ENCODE assay signal across 27 mouse cellular contexts in the genomic region with DNA sequence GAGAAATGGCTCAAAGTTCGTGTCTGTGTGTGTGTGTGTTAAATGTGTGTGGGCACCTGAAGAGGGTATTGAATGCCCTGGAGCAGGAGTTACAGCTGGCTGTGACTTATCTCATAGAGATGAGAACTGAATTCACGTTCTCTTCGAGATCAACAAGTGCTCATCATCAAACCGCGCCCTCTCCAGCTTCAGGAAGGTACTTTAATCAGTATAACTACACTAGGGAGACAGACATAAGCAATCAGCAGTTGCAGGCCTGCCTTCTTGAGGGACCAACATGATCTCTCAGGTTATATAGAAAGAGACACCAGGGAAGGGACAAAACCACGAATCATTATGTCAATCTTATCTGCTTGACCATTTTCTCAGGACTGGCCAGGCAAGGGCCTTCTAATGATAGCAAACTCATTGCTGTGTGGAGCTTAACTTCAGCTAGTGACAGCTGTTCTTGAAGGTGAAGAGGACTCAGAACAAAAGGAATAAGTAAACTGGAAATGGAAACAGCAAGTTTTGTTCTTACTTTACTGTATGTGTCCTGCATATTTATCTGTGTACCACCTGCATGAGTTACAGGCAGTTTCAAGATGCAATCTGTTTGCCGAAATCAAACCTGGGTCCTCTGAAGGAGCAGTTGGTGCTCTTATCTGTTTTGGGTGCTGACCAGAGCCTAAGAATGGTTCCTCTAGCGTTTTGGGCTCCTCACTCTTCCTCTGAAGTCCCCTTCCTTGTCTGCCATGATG. TPM values are rescaled to one million over a fixed set of nuclear protein-coding genes. Genes with fewer than 3 reads are reported as not detected.
DNase-seq lines count a peak whose midpoint lies in the region; ATAC-seq and TF ChIP-seq lines count a peak whose summit lies in the region.
"Had no signal": no experiment of that assay in that cellular context is flagged by ENCODE, and none has a peak within 500 bp of the region (broad histone marks: within the 10 kb centered on the region; RNA-seq: fewer than 3 reads in every experiment).

No protein-coding gene starts in this region.

- no peaks in the 10 kb centered on the region for H3K4me1 ChIP-seq in midbrain, embryonic 11.5 days (ENCODE audit: control insufficient read depth, insufficient read depth, low read length)
- no peaks in the 10 kb centered on the region for H3K4me1 ChIP-seq in midbrain, embryonic 16.5 days (ENCODE audit: control insufficient read depth, insufficient read depth, low read length)
- H3K4me1 ChIP-seq in lung, postnatal 0 days (ENCODE audit: insufficient read depth, low read depth, low read length), result no peaks in the 10 kb centered on the region
- H3K4me1 ChIP-seq: forebrain, embryonic 10.5 days; intestine, embryonic 15.5 days; limb, embryonic 10.5 days; liver, embryonic 15.5 days; neural tube, embryonic 13.5 days had no signal

- peak; percentile 41 for DNase-seq in midbrain, embryonic 11.5 days (ENCODE audit: low spot score, missing footprints)
- DNase-seq in CD4-positive helper T cell, adult 2 months (ENCODE audit: low read depth, low spot score), result peak; percentile 72
- peak; percentile 36 for DNase-seq in T-cell, adult 2 months (ENCODE audit: low spot score)
- peak; percentile 72 for DNase-seq in naive thymus-derived CD4-positive, alpha-beta T cell, adult 2 months (ENCODE audit: low read depth)
- no peak for DNase-seq in testis, postnatal 10 days (ENCODE audit: low spot score)
- DNase-seq in left cerebral cortex, postnatal 14 days (ENCODE audit: low spot score in 2 of 2), result no peak
- DNase-seq in lung, postnatal 0 days (ENCODE audit: low spot score), result no peak
- DNase-seq: adrenal gland, adult 2 months; cerebellum, adult 11 months; cerebellum, postnatal 10 days; gastrocnemius, postnatal 14 days; heart, adult 18-20 months; heart, postnatal 4 days; kidney, adult 8-10 months; kidney, postnatal 10 days; liver; midbrain, embryonic 14.5 days; retina, postnatal 1 day had no signal

- H3K9ac ChIP-seq in midbrain, embryonic 11.5 days (ENCODE audit: low read length), result no peak overlapping the region
- H3K9ac ChIP-seq in midbrain, embryonic 16.5 days (ENCODE audit: low read depth, low read length), result no peak overlapping the region
- H3K9ac ChIP-seq in lung, postnatal 0 days (replicated peaks; ENCODE audit: low read depth), result no peak overlapping the region
- H3K9ac ChIP-seq: hindbrain, embryonic 14.5 days; intestine, embryonic 15.5 days; liver, embryonic 15.5 days; neural tube, embryonic 13.5 days had no signal

- TF ChIP-seq EP300 in lung, postnatal 0 days (IDR thresholded peaks at IDR 0.05), result no peak

- intact Hi-C loops in left cerebral cortex, postnatal 14 days (cut with DNase I), result no loop called here

- H3K27ac ChIP-seq in midbrain, embryonic 11.5 days (ENCODE audit: low read depth, low read length), result no peak overlapping the region
- H3K27ac ChIP-seq in midbrain, embryonic 16.5 days (ENCODE audit: low read length), result no peak overlapping the region
- no peak overlapping the region for H3K27ac ChIP-seq in lung, postnatal 0 days (ENCODE audit: low read length)
- H3K27ac ChIP-seq: forebrain, embryonic 10.5 days; hindbrain, embryonic 14.5 days; intestine, embryonic 15.5 days; limb, embryonic 10.5 days; liver, embryonic 15.5 days; neural tube, embryonic 13.5 days; stomach, postnatal 0 days had no signal

- no peaks in the 10 kb centered on the region for H3K27me3 ChIP-seq in midbrain, embryonic 11.5 days (ENCODE audit: control insufficient read depth, insufficient read depth, low read length)
- H3K27me3 ChIP-seq in midbrain, embryonic 16.5 days (ENCODE audit: control insufficient read depth, insufficient read depth, low read depth, low read length), result no peaks in the 10 kb centered on the region
- no peaks in the 10 kb centered on the region for H3K27me3 ChIP-seq in lung, postnatal 0 days (replicated peaks; ENCODE audit: insufficient read depth, low read length)
- H3K27me3 ChIP-seq: intestine, embryonic 15.5 days; liver, embryonic 15.5 days; neural tube, embryonic 13.5 days had no signal

- no peak for TF ChIP-seq CTCF in lung, postnatal 0 days (IDR thresholded peaks at IDR 0.05)

- ATAC-seq in midbrain, embryonic 11.5 days (ENCODE audit: low FRiP score), result no peak
- ATAC-seq in midbrain, embryonic 16.5 days, result no peak
- no peak for ATAC-seq in lung, postnatal 0 days
- ATAC-seq: forebrain, embryonic 16.5 days; intestine, embryonic 15.5 days had no signal

- no peaks in the 10 kb centered on the region for H3K9me3 ChIP-seq in midbrain, embryonic 11.5 days (ENCODE audit: control insufficient read depth, low read length)
- no peaks in the 10 kb centered on the region for H3K9me3 ChIP-seq in midbrain, embryonic 16.5 days (replicated peaks; ENCODE audit: control insufficient read depth, low read length, poor library complexity, severe bottlenecking)
- no peaks in the 10 kb centered on the region for H3K9me3 ChIP-seq in lung, postnatal 0 days (ENCODE audit: low read length)
- H3K9me3 ChIP-seq: forebrain, embryonic 10.5 days; intestine, embryonic 15.5 days; limb, embryonic 10.5 days; liver, embryonic 15.5 days; neural tube, embryonic 13.5 days had no signal

- 77% methylated on average over 8 of the region's 8 CpGs for WGBS in midbrain, embryonic 11.5 days
- 85% methylated on average over 8 of the region's 8 CpGs for WGBS in midbrain, embryonic 16.5 days
- WGBS in lung, postnatal 0 days, result 62% methylated on average over 8 of the region's 8 CpGs

- H3K36me3 ChIP-seq in midbrain, embryonic 11.5 days (ENCODE audit: control insufficient read depth, insufficient read depth, low read length), result no peaks in the 10 kb centered on the region
- H3K36me3 ChIP-seq in midbrain, embryonic 16.5 days (ENCODE audit: control insufficient read depth, insufficient read depth, low read length), result no peaks in the 10 kb centered on the region
- no peaks in the 10 kb centered on the region for H3K36me3 ChIP-seq in lung, postnatal 0 days (ENCODE audit: insufficient read depth, low read length)
- H3K36me3 ChIP-seq: forebrain, embryonic 10.5 days; intestine, embryonic 15.5 days; limb, embryonic 10.5 days; liver, embryonic 15.5 days; neural tube, embryonic 13.5 days had no signal

- no peak overlapping the region for H3K4me2 ChIP-seq in midbrain, embryonic 11.5 days
- no peak overlapping the region for H3K4me2 ChIP-seq in midbrain, embryonic 16.5 days (ENCODE audit: low read length)
- H3K4me2 ChIP-seq in lung, postnatal 0 days (replicated peaks; ENCODE audit: low read depth, low read length), result no peak overlapping the region
- H3K4me2 ChIP-seq: hindbrain, embryonic 14.5 days; intestine, embryonic 15.5 days; liver, embryonic 15.5 days; neural tube, embryonic 13.5 days had no signal

- H3K4me3 ChIP-seq in midbrain, embryonic 11.5 days (ENCODE audit: low read depth, low read length), result no peak overlapping the region
- no peak overlapping the region for H3K4me3 ChIP-seq in midbrain, embryonic 16.5 days (ENCODE audit: low read depth, low read length)
- H3K4me3 ChIP-seq in lung, postnatal 0 days (ENCODE audit: low read depth, low read length), result no peak overlapping the region
- H3K4me3 ChIP-seq: forebrain, embryonic 10.5 days; intestine, embryonic 15.5 days; limb, embryonic 10.5 days; liver, embryonic 15.5 days; neural tube, embryonic 13.5 days had no signal

RNA-seq across cellular contexts. Expression of gene Mfsd2a, which starts 28.6 kb away (rescaled TPM):
- polyA plus RNA-seq in midbrain, embryonic 11.5 days (2014; fragmentation: Nextera tagmentation; extraction: Ambion mirVana), result 22.8 and 27.2 TPM in 2 replicates
- polyA plus RNA-seq in midbrain, embryonic 16.5 days (2015; fragmentation: Nextera tagmentation; extraction: Ambion mirVana), result 32.3 and 33.5 TPM in 2 replicates
- 10 to 100 TPM; 57.2 to 63.3 TPM for total RNA-seq in left cerebral cortex, postnatal 14 days (2021)
- 0.38 and 1.2 TPM in 2 replicates for polyA plus RNA-seq in lung, postnatal 0 days (2015; fragmentation: Nextera tagmentation; extraction: Ambion mirVana)

RNA-seq across cellular contexts. Expression of gene Cap1, which starts 46.6 kb away (rescaled TPM):
- 69.7 and 74.4 TPM in 2 replicates for polyA plus RNA-seq in midbrain, embryonic 11.5 days (2014; fragmentation: Nextera tagmentation; extraction: Ambion mirVana)
- polyA plus RNA-seq in midbrain, embryonic 16.5 days (2015; fragmentation: Nextera tagmentation; extraction: Ambion mirVana), result 70.3 and 75.0 TPM in 2 replicates
- 100 to 1,000 TPM; 233 to 251 TPM for total RNA-seq in left cerebral cortex, postnatal 14 days (2021)
- 66.8 and 66.9 TPM in 2 replicates for polyA plus RNA-seq in lung, postnatal 0 days (2015; fragmentation: Nextera tagmentation; extraction: Ambion mirVana)

Comparison
In these comparisons a context has a peak if more than half of its experiments do, and no peak if none do; other contexts are left out.
1. DNase-seq: peak in midbrain, embryonic 11.5 days (single experiment), CD4-positive helper T cell, adult 2 months (single experiment), T-cell, adult 2 months (single experiment) and naive thymus-derived CD4-positive, alpha-beta T cell, adult 2 months (single experiment); none in testis, postnatal 10 days (single experiment), left cerebral cortex, postnatal 14 days (0 of 2) and lung, postnatal 0 days (single experiment).
2. RNA of gene Mfsd2a, which starts 28.6 kb away (polyA plus RNA-seq): 32.3 to 33.5 TPM in midbrain, embryonic 16.5 days and 22.8 to 27.2 TPM in midbrain, embryonic 11.5 days; 0.38 to 1.2 TPM in lung, postnatal 0 days; every median in the first group is over 10 times any median in the second.